Mouse (Mus musculus): ENCODE data around the gene Mrtfb.

- no peak for TF ChIP-seq CTCF (IDR thresholded peaks at IDR 0.05; ENCODE audit: control insufficient read depth, insufficient read depth, insufficient replicate concordance, low read depth, low read length)
- no peak for TF ChIP-seq POLR2A (IDR thresholded peaks at IDR 0.05; ENCODE audit: control insufficient read depth, low read depth, low read length)
Observed at GRCm38 (mm10) chr16:13415465-13415864, 159.2 kb downstream of the Mrtfb start.
